Mouse (Mus musculus): Measurements from ENCODE around the gene Cep72. TPM values are rescaled to one million over a fixed set of nuclear protein-coding genes. Genes with fewer than 3 reads are reported as not detected.
"Not testable (repeated sequence)": the region's sequence is repeated elsewhere in the genome, so short reads cannot be mapped to it uniquely, and the experiment has no call there.

Cep72 gene
- polyA plus RNA-seq, 1 experiment from 2014 or later, result 7.2 TPM

GRCm38 (mm10) chr13:74090265-74090664 lies 28.2 kb upstream of the Cep72 start:
- no peak overlapping the region for H3K4me2 ChIP-seq (ENCODE audit: low read length)
- no peaks in the 10 kb centered on the region for H3K9me3 ChIP-seq (ENCODE audit: control insufficient read depth, low read length)
- no peak overlapping the region for H3K4me3 ChIP-seq (ENCODE audit: low read length)
- H3K9ac ChIP-seq (ENCODE audit: low read depth, low read length), result no peak overlapping the region
- no peak for ATAC-seq
- WGBS, result 73% methylated on average over 3 of the region's 3 CpGs
- no peak overlapping the region for H3K27ac ChIP-seq (ENCODE audit: low read depth, low read length)
- no peaks in the 10 kb centered on the region for H3K36me3 ChIP-seq (ENCODE audit: control insufficient read depth, insufficient read depth, low read length)
- no peaks in the 10 kb centered on the region for H3K27me3 ChIP-seq (replicated peaks; ENCODE audit: control insufficient read depth, insufficient read depth, low read length)
- no peaks in the 10 kb centered on the region for H3K4me1 ChIP-seq (ENCODE audit: control insufficient read depth, insufficient read depth, low read depth, low read length)

GRCm38 (mm10) chr13:74073369-74073768 lies 11.3 kb upstream of the Cep72 start:
- Histone ChIP-seq H3K9me3 (ENCODE audit: control insufficient read depth, low read length) (no peaks in the 10 kb centered on the region), H3K27me3 (replicated peaks; ENCODE audit: control insufficient read depth, insufficient read depth, low read length) (no peaks in the 10 kb centered on the region), H3K9ac (ENCODE audit: low read depth, low read length) (no peak overlapping the region), H3K4me2 (ENCODE audit: low read length) (no peak overlapping the region), H3K27ac (ENCODE audit: low read depth, low read length) (no peak overlapping the region), H3K4me3 (ENCODE audit: low read length) (no peak overlapping the region), H3K36me3 (ENCODE audit: control insufficient read depth, insufficient read depth, low read length) (no peaks in the 10 kb centered on the region), H3K4me1 (ENCODE audit: control insufficient read depth, insufficient read depth, low read depth, low read length) (no peaks in the 10 kb centered on the region)
- ATAC-seq, result no peak
- whole genome bisulfite sequencing, result 90% methylated on average over 7 of the region's 7 CpGs

- H3K9ac ChIP-seq (ENCODE audit: low read depth, low read length), result no peak overlapping the region
- H3K36me3 ChIP-seq (ENCODE audit: control insufficient read depth, insufficient read depth, low read length), result no peaks in the 10 kb centered on the region
- no peaks in the 10 kb centered on the region for H3K9me3 ChIP-seq (ENCODE audit: control insufficient read depth, low read length)
- H3K4me1 ChIP-seq (ENCODE audit: control insufficient read depth, insufficient read depth, low read depth, low read length), result no peaks in the 10 kb centered on the region
- no peak overlapping the region for H3K27ac ChIP-seq (ENCODE audit: low read depth, low read length)
- 80% methylated on average over 3 of the region's 3 CpGs for WGBS
- ATAC-seq, result no peak
- no peak overlapping the region for H3K4me2 ChIP-seq (ENCODE audit: low read length)
- H3K4me3 ChIP-seq (ENCODE audit: low read length), result no peak overlapping the region
- no peaks in the 10 kb centered on the region for H3K27me3 ChIP-seq (replicated peaks; ENCODE audit: control insufficient read depth, insufficient read depth, low read length)
Observed at GRCm38 (mm10) chr13:74071714-74072113, 9.6 kb upstream of the Cep72 start.

- 90% methylated on average over 1 of the region's 1 CpGs for WGBS
- H3K4me2 ChIP-seq (ENCODE audit: low read length); H3K27ac ChIP-seq (ENCODE audit: low read depth, low read length); ATAC-seq; H3K9ac ChIP-seq (ENCODE audit: low read depth, low read length); H3K36me3 ChIP-seq (ENCODE audit: control insufficient read depth, insufficient read depth, low read length); H3K4me1 ChIP-seq (ENCODE audit: control insufficient read depth, insufficient read depth, low read depth, low read length); H3K4me3 ChIP-seq (ENCODE audit: low read length); H3K9me3 ChIP-seq (ENCODE audit: control insufficient read depth, low read length); H3K27me3 ChIP-seq (replicated peaks; ENCODE audit: control insufficient read depth, insufficient read depth, low read length): not testable (repeated sequence)
Observed at GRCm38 (mm10) chr13:74071244-74071643, 9.1 kb upstream of the Cep72 start.

GRCm38 (mm10) chr13:74066576-74066975 lies 4.5 kb upstream of the Cep72 start:
- ATAC-seq, result no peak
- whole genome bisulfite sequencing, result 83% methylated on average over 1 of the region's 1 CpGs

GRCm38 (mm10) chr13:74063340-74064050 lies 1.4 kb upstream of the Cep72 start:
- no peaks in the 10 kb centered on the region; the same call in 1 of the 2 replicates for H3K4me1 ChIP-seq (ENCODE audit: control insufficient read depth, insufficient read depth, low read depth, low read length)
- ATAC-seq, result no peak
- no peaks in the 10 kb centered on the region for H3K36me3 ChIP-seq (ENCODE audit: control insufficient read depth, insufficient read depth, low read length)
- H3K4me3 ChIP-seq (ENCODE audit: low read length), result no peak overlapping the region
- no peak overlapping the region for H3K4me2 ChIP-seq (ENCODE audit: low read length)
- no peak overlapping the region for H3K9ac ChIP-seq (ENCODE audit: low read depth, low read length)
- H3K9me3 ChIP-seq (ENCODE audit: control insufficient read depth, low read length), result no peaks in the 10 kb centered on the region
- no peak overlapping the region for H3K27ac ChIP-seq (ENCODE audit: low read depth, low read length)
- no peaks in the 10 kb centered on the region for H3K27me3 ChIP-seq (replicated peaks; ENCODE audit: control insufficient read depth, insufficient read depth, low read length)
- WGBS, result 88% methylated on average over 1 of the region's 1 CpGs

More at GRCm38 (mm10) chr13:74066576-74066975, 4.5 kb upstream of the Cep72 start:
- Histone ChIP-seq H3K9ac (ENCODE audit: low read depth, low read length) (no peak overlapping the region), H3K4me3 (ENCODE audit: low read length) (no peak overlapping the region), H3K4me2 (ENCODE audit: low read length) (no peak overlapping the region), H3K9me3 (ENCODE audit: control insufficient read depth, low read length) (no peaks in the 10 kb centered on the region), H3K36me3 (ENCODE audit: control insufficient read depth, insufficient read depth, low read length) (no peaks in the 10 kb centered on the region), H3K4me1 (ENCODE audit: control insufficient read depth, insufficient read depth, low read depth, low read length) (no peaks in the 10 kb centered on the region), H3K27ac (ENCODE audit: low read depth, low read length) (no peak overlapping the region), H3K27me3 (replicated peaks; ENCODE audit: control insufficient read depth, insufficient read depth, low read length) (no peaks in the 10 kb centered on the region)

GRCm38 (mm10) chr13:74062378-74063128 lies 454 bp upstream of the Cep72 start:
- H3K4me3 ChIP-seq (ENCODE audit: low read length), result peak overlapping the region; percentile 99
- no peaks in the 10 kb centered on the region for H3K9me3 ChIP-seq (ENCODE audit: control insufficient read depth, low read length)
- no peak for ATAC-seq
- no peaks in the 10 kb centered on the region for H3K27me3 ChIP-seq (replicated peaks; ENCODE audit: control insufficient read depth, insufficient read depth, low read length)
- peak overlapping the region; percentile 79 for H3K4me2 ChIP-seq (ENCODE audit: low read length)
- no peak overlapping the region for H3K27ac ChIP-seq (ENCODE audit: low read depth, low read length)
- WGBS, result 25% methylated on average over 11 of the region's 11 CpGs
- H3K9ac ChIP-seq (ENCODE audit: low read depth, low read length), result peak overlapping the region; percentile 88
- no peaks in the 10 kb centered on the region; the same call in 1 of the 2 replicates for H3K4me1 ChIP-seq (ENCODE audit: control insufficient read depth, insufficient read depth, low read depth, low read length)
- no peaks in the 10 kb centered on the region for H3K36me3 ChIP-seq (ENCODE audit: control insufficient read depth, insufficient read depth, low read length)

- Histone ChIP-seq H3K27ac (ENCODE audit: low read depth, low read length) (no peak overlapping the region), H3K27me3 (replicated peaks; ENCODE audit: control insufficient read depth, insufficient read depth, low read length) (no peaks in the 10 kb centered on the region), H3K4me1 (ENCODE audit: control insufficient read depth, insufficient read depth, low read depth, low read length) (no peaks in the 10 kb centered on the region; the same call in 1 of the 2 replicates), H3K36me3 (ENCODE audit: control insufficient read depth, insufficient read depth, low read length) (no peaks in the 10 kb centered on the region), H3K4me2 (ENCODE audit: low read length) (no peak overlapping the region), H3K9ac (ENCODE audit: low read depth, low read length) (no peak overlapping the region), H3K4me3 (ENCODE audit: low read length) (no peak overlapping the region), H3K9me3 (ENCODE audit: control insufficient read depth, low read length) (no peaks in the 10 kb centered on the region)
- WGBS, result 94% methylated on average over 9 of the region's 9 CpGs
- ATAC-seq, result no peak
Observed at GRCm38 (mm10) chr13:74058081-74058480, 4.0 kb downstream of the Cep72 start.

GRCm38 (mm10) chr13:74056194-74056593 lies 5.9 kb downstream of the Cep72 start:
- Histone ChIP-seq H3K9ac (ENCODE audit: low read depth, low read length) (no peak overlapping the region), H3K4me1 (ENCODE audit: control insufficient read depth, insufficient read depth, low read depth, low read length) (no peaks in the 10 kb centered on the region; the same call in 1 of the 2 replicates), H3K4me2 (ENCODE audit: low read length) (no peak overlapping the region), H3K27me3 (replicated peaks; ENCODE audit: control insufficient read depth, insufficient read depth, low read length) (no peaks in the 10 kb centered on the region), H3K36me3 (ENCODE audit: control insufficient read depth, insufficient read depth, low read length) (no peaks in the 10 kb centered on the region), H3K9me3 (ENCODE audit: control insufficient read depth, low read length) (no peaks in the 10 kb centered on the region), H3K27ac (ENCODE audit: low read depth, low read length) (no peak overlapping the region), H3K4me3 (ENCODE audit: low read length) (no peak overlapping the region)
- WGBS, result 100% methylated on average over 1 of the region's 1 CpGs
- ATAC-seq, result no peak

All from hindbrain, embryonic 16.5 days (tissue).